Mouse (Mus musculus) bone marrow, adult 2 months (tissue): Measurements from ENCODE around the gene Dpf1.

Experiments used
- CTCF ChIP-seq: fragments of 200-500 bp; IDR thresholded peaks from 2 replicates; pipeline ENCODE4 v1.5.1; 2011; ENCODE audit warnings: low read length, control low read depth; ENCODE audit not compliant: control insufficient read depth, insufficient read depth
- POLR2A ChIP-seq: fragments of 200-500 bp; IDR thresholded peaks from 2 replicates; pipeline ENCODE4 v1.6.1; 2011; ENCODE audit warnings: low read depth, mild to moderate bottlenecking, control low read depth, low read length, borderline replicate concordance; ENCODE audit not compliant: control insufficient read depth

GRCm38 (mm10) chr7:29306108-29306507 lies 2.4 kb downstream of the Dpf1 start:
- TF ChIP-seq POLR2A (no peak), CTCF (no peak)
